Mouse (Mus musculus): ENCODE results near the gene Zfp91. TPM values are rescaled to one million over a fixed set of nuclear protein-coding genes. Genes with fewer than 3 reads are reported as not detected.
A peak's percentile ranks its signal among the peaks of the same experiment; 100 is the strongest.

Gene Zfp91
- polyA plus RNA-seq, 1 experiment from 2014 or later, result 76.2 TPM

DNA sequence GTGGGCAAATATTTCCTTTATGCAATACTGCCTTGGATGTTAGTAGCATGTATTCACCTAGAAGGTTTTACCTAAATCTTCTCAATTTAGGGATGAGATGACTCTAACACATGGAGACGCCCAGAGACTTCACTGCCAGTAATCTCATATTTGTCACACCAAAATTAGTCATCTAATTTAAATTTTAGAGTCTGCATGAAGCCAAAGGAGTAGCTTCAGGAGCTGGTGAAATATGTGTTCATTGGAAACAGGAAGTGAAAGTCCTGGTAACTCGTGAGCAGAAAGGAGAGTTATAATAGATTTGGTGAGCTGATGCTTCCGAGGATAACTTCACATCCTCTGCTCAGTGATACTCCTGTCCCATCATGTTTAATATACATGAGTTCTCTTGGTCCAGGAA, 5.1 kb upstream of the Zfp91 start:
- H3K36me3 ChIP-seq (ENCODE audit: inconsistent target), result peaks cover 5% of the 10 kb centered on the region
- peak overlapping the region; percentile 87 for H3K4me3 ChIP-seq (ENCODE audit: inconsistent target)
- H3K27ac ChIP-seq, result peak overlapping the region; percentile 98
- 0% methylated on average over 3 of the region's 3 CpGs for WGBS (ENCODE audit: missing documents)
- peaks cover 85% of the 10 kb centered on the region for H3K79me2 ChIP-seq (ENCODE audit: inconsistent target)

DNA sequence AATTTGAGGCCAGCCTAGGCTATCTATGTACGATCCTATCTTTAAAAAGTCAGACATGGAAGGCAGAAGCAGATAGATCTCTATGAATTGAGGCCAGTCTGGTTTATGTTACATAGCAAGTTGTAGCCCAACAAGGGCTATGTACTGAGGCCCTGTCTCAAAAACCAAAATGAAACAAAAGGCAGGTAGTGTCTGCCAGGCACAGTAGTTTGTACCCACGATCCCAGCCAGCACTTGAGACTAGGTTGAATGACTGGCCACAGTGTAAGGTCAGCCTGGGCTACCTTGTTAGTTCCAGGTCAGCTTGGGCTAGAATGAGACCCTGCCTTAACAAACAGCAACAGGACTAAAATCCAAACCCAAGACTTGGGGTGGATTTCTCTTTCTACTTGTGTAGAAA, 4.7 kb upstream of the Zfp91 start:
- Histone ChIP-seq H3K4me3 (ENCODE audit: inconsistent target) (peak overlapping the region; percentile 87), H3K36me3 (ENCODE audit: inconsistent target) (peaks cover 5% of the 10 kb centered on the region), H3K79me2 (ENCODE audit: inconsistent target) (peaks cover 80% of the 10 kb centered on the region), H3K27ac (peak overlapping the region; percentile 98)
- WGBS (ENCODE audit: missing documents), result 66% methylated on average over 2 of the region's 2 CpGs

DNA sequence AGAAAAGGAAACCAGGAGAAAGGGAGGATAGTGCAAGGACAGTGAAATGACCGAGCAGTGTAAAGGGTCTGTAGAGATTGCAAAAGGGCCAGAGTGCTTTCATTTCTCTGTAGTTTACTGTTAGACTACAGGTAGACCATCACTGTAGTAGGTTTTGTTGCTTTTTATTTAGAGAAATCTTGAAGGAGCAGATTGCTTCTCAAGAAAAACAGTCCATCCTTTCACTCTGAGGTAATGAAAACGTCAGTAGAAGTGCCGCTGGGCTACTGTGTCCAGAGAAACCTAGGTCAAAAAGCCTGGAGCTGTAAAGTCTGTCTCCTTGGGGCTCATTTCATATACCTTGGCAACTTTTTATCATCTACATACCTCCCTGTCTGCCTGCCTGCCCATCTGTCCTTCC, 3.2 kb upstream of the Zfp91 start:
- H3K4me3 ChIP-seq (ENCODE audit: inconsistent target), result peak overlapping the region; percentile 87
- 67% methylated on average over 3 of the region's 3 CpGs for WGBS (ENCODE audit: missing documents)

DNA sequence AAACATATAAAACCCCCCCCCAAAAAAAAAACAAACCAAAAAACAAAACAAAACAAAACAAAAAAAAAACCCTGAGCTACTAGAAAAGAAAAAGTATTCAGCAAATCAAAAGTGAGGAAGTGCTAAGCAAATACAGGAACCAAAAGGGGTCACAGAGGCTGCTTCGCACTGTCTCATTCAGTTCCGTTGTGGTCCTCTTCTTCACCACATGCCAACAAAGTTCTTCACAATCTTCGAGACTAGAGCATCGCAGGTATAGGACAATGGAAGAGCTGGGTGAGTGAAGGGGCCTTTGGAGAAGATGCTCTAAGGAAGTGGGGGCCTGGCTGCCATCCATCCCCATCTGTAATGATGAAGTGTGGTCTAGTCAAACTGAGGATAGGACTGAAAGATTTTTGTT, 2.5 kb upstream of the Zfp91 start:
- Histone ChIP-seq H3K36me3 (ENCODE audit: inconsistent target) (no peaks in the 10 kb centered on the region), H3K79me2 (ENCODE audit: inconsistent target) (peaks cover 70% of the 10 kb centered on the region), H3K4me3 (ENCODE audit: inconsistent target) (peak overlapping the region; percentile 87), H3K27ac (peak overlapping the region; percentile 98)
- 0% methylated on average over 4 of the region's 4 CpGs for WGBS (ENCODE audit: missing documents)

More for the DNA sequence above, 3.2 kb upstream of the Zfp91 start:
- Histone ChIP-seq H3K27ac (peak overlapping the region; percentile 98), H3K36me3 (ENCODE audit: inconsistent target) (no peaks in the 10 kb centered on the region), H3K79me2 (ENCODE audit: inconsistent target) (peaks cover 70% of the 10 kb centered on the region)

DNA sequence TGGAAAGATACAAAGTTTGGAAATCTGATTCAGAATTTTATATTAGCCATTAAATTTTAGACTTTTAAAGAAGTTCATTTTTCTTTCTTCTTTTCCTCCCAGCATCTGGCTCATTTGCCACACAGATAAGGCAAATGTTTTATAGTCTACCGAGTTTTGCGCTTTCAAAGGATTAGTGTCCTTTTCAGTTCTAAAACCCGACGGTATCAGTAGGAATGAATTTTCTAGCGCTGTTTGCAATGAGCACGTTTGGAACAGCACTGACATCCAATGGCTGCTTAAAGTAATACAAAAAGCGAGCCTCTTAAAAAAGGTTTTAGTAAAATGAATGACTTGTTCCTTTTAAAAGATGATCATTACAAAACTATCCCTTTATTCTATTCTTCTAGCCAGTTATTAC, 1.1 kb upstream of the Zfp91 start:
- peak overlapping the region; percentile 61 for H3K4me3 ChIP-seq (ENCODE audit: inconsistent target)
- H3K79me2 ChIP-seq (ENCODE audit: inconsistent target), result peaks cover 70% of the 10 kb centered on the region
- no peaks in the 10 kb centered on the region for H3K36me3 ChIP-seq (ENCODE audit: inconsistent target)
- H3K27ac ChIP-seq, result peak overlapping the region; percentile 98
- WGBS (ENCODE audit: missing documents), result 0% methylated on average over 6 of the region's 7 CpGs

DNA sequence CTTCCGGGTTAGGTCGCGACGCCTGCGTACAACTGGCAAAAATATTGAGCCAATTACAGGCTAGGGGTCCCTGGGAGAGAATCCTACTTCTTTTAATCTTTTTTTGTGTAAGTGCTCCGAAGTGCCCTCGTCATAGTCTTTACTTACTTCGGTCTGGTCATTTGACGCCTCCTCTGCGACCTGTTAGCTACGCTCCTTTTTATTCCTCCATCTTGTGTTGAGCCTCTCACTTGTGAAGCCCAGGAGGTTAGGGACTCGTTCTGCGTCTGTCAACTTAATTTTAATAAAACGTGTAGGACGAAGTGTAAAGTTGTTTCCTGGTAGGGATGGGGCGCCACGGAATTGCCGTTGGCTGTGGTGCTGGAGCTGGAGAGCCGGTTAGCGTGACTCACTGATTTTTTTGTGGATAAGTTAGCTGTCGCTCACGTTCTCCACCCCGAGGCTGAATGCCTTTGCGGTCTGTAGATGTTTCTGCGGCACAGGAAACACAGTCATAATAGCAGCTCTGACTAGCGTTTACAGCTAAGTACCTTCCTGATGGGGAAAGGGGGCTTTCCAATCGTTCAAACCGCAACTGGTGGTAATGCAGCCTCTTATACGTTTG, 504 bp upstream of the Zfp91 start:
- Histone ChIP-seq H3K36me3 (ENCODE audit: inconsistent target) (no peaks in the 10 kb centered on the region), H3K27ac (peak overlapping the region; percentile 98), H3K79me2 (ENCODE audit: inconsistent target) (peaks cover 70% of the 10 kb centered on the region), H3K4me3 (ENCODE audit: inconsistent target) (peak overlapping the region; percentile 61)
- WGBS (ENCODE audit: missing documents), result under 1% methylated on average over 29 of the region's 29 CpGs

DNA sequence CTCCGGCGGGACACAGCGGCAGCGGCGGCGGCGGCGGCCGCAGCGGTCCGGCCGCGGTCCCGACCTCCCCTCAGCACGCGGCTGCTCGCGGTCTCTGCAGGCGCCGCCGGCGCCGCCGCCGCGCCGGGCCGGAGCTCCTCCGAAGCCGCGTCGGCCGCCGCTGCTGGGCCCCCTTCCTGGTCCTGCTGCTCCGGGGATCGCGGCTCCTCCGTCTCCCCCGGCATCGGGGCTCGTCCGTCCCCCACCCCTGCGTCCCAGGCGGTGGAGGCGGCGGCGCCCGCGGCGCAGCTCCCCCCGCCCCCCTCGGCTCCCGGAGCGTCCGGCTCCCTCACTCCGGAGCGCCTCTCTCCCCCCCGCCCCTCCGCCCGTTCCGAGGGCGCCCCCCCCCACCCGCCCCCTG, 816 bp downstream of the Zfp91 start:
- Histone ChIP-seq H3K4me3 (ENCODE audit: inconsistent target) (peak overlapping the region; percentile 67; the same call in 1 of the 2 replicates), H3K79me2 (ENCODE audit: inconsistent target) (peaks cover 70% of the 10 kb centered on the region), H3K27ac (peak overlapping the region; percentile 70), H3K36me3 (ENCODE audit: inconsistent target) (no peaks in the 10 kb centered on the region)
- WGBS (ENCODE audit: missing documents), result 1% methylated on average over 37 of the region's 63 CpGs

DNA sequence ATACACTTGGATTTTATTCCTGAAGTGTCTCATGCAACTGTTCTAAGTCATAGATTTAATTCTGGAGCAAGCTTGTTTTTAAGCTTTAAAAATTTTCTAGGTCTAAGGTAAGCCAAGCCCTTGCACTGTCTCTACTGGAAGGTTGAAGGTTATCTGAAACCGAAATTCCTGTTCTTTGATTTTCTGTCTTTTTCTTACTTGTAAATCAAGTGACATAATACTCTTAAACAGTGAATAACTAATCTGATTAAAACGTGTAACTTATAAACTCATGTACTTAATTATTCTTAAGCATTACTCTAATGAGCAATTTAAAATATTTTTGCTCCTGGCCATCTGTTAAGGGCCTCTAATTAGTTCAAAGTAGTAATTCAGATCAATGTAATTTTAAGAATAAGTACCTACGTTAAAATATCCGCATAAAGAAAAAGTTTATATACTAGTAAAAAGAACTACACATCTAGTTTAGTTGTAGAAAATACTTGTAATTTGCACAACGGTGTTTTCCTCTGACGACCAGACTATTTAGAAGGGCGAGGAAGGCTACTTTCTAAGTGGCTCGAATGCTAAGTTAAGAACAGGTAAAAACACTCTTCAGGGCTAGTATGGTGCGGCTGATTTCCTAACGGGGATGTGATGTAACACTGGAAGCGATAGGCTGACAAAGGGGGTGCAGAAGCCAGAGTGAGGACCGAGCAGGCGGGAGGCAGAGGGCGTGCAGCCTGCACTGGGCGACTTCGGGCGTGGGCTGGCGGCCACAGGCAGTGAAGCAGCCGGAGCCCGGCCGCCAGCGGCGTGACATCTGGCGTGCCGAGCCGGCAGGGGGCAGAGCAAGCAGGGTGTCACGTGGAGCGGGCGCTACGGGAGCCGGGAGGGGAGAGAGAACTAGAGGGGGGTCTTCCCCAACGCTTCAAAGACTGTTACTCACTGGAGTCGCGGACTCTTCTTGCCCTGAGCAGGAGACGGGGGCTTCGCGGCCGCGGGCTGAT, 1.6 kb downstream of the Zfp91 start:
- peaks cover 70% of the 10 kb centered on the region for H3K79me2 ChIP-seq (ENCODE audit: inconsistent target)
- H3K36me3 ChIP-seq (ENCODE audit: inconsistent target), result no peaks in the 10 kb centered on the region
- H3K27ac ChIP-seq, result peak overlapping the region; percentile 70
- H3K4me3 ChIP-seq (ENCODE audit: inconsistent target), result peak overlapping the region; percentile 67
- WGBS (ENCODE audit: missing documents), result 0% methylated on average over 38 of the region's 39 CpGs

DNA sequence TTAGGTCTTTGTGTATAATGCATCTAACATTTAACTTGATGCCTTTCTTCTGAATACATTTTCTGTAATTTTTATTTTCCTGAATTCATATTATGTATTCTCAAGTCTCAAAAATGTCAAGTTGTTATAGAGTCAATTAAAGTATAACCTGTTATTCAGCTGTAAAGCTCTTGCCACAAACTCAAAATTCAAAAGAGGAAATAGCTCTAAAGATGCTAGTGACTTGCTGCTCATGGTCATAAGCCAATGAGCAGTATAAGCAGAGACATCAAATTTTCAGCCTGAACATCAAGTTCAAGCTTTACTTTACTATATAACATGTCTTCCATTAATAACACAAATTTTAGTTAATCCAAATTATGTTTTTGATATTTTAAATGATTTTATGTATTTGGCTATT, 3.6 kb downstream of the Zfp91 start:
- Histone ChIP-seq H3K27ac (peak overlapping the region; percentile 70; the same call in 1 of the 2 replicates), H3K36me3 (ENCODE audit: inconsistent target) (peaks cover 11% of the 10 kb centered on the region), H3K79me2 (ENCODE audit: inconsistent target) (peaks cover 72% of the 10 kb centered on the region), H3K4me3 (ENCODE audit: inconsistent target) (no peak overlapping the region; the same call in 1 of the 2 replicates)

DNA sequence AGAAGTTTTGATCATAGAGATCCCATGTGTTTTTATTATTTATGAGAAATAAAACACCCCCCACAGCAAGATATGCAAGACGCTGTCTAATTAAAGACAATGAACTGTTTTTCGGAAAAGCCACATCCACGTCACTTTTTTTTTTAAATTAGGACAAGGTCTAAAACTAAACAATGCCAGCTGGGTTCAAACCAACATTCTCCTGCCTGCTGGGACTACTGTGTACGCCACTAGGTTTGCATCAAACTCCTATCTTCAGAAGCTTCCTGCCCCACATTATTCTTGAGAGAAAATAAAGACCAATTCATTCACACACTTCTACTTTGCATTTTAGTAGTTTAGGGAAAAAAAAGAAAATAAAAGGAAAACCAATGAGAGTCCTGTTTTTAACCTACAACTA, 8.2 kb downstream of the Zfp91 start:
- peaks cover 100% of the 10 kb centered on the region for H3K79me2 ChIP-seq (ENCODE audit: inconsistent target)
- H3K36me3 ChIP-seq (ENCODE audit: inconsistent target), result peaks cover 11% of the 10 kb centered on the region
- no peak overlapping the region for H3K27ac ChIP-seq
- no peak overlapping the region for H3K4me3 ChIP-seq (ENCODE audit: inconsistent target)
- WGBS (ENCODE audit: missing documents), result 97% methylated on average over 4 of the region's 4 CpGs

DNA sequence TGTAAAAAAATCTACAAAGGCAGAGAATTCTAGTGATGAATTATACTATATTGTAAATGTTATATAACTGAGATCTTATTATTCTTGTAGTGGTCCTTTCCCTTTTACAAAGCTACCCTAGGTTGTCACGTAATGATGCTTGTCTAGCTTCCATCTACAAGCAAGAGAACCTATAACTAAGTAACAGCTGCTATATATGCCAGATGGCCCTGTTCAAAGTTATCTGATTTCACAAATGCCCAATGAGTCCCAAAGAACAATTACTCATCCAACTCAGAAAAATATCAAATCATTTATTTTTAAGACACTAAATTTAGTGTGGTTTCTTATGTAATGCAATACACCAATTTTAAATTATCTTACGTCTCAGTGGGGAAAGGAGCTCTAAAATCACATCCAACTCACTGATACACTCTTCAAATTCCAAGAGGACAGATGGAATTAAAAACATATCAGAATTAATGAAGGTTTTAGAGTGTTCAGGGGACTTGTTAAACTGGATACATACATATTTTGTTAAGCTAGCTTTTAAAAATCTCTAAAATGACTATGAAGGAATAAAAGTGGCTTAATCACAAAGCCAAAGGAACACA, 9.0 kb downstream of the Zfp91 start:
- 94% methylated on average over 2 of the region's 2 CpGs for WGBS (ENCODE audit: missing documents)

DNA sequence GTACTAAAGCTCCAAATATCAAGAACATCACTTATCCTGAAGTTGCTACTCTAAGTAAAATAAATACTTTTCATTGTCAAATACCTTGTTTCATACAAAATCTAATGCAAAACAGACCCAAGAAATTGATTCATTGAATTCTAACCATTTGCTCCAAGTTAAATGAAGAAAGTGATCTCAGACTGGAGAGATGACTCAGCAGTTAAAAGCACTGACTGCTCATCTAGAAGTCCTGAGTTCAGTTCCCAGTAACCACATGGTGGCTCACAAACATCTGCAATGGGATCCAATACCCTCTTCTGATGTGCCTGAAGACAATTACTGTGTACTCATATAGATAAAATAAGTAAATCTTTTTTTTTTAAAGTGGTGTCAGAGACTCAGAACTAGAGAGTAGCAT, 15.5 kb downstream of the Zfp91 start:
- Histone ChIP-seq H3K79me2 (ENCODE audit: inconsistent target) (peaks cover 92% of the 10 kb centered on the region), H3K4me3 (ENCODE audit: inconsistent target) (no peak overlapping the region), H3K36me3 (ENCODE audit: inconsistent target) (peaks cover 38% of the 10 kb centered on the region), H3K27ac (peak overlapping the region; percentile 21; the same call in 1 of the 2 replicates)

More for the DNA sequence above, 9.0 kb downstream of the Zfp91 start:
- no peak overlapping the region for H3K27ac ChIP-seq
- peaks cover 100% of the 10 kb centered on the region for H3K79me2 ChIP-seq (ENCODE audit: inconsistent target)
- H3K4me3 ChIP-seq (ENCODE audit: inconsistent target), result no peak overlapping the region
- H3K36me3 ChIP-seq (ENCODE audit: inconsistent target), result peaks cover 11% of the 10 kb centered on the region

DNA sequence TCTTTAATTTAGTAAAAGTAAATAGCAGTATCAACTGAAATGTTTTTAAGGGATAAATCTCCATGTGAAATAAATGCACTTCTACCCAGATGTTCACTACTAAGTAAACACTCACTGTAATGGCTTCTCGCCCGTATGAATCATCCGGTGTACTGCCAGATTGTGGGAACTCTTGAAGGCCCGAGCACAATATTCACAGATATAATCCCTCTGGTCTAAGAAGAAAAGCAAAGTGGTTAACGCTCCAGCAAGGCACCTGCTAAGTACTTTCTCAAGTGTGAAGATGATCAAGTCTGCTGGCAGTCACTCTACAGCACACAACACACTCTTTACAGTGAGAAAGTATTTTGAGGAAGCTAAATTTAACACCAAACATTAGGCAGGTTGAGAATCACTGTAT, 25.0 kb downstream of the Zfp91 start:
- Histone ChIP-seq H3K36me3 (ENCODE audit: inconsistent target) (peaks cover 81% of the 10 kb centered on the region), H3K27ac (no peak overlapping the region), H3K79me2 (ENCODE audit: inconsistent target) (peaks cover 61% of the 10 kb centered on the region; the same call in 1 of the 2 replicates), H3K4me3 (ENCODE audit: inconsistent target) (no peak overlapping the region)
- WGBS (ENCODE audit: missing documents), result 91% methylated on average over 5 of the region's 5 CpGs

DNA sequence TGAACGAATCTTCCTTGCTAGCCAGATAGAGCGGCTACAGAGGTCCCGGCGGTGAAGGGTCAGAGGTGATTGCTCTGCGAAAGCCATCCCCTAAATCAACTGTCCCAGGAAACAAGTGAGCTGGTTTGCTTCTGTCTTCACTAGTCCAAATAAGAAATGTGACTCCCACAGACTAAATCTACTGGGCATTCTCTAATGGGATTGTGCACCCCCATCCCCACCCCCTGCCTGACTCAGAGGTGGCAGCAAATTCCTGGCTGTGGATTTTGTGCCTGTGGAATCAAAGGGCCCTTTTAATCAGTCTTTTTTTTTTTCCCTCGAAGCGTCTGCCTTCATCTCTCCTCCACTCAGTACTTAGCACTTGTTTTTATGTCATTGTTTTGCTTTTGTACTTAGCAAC, 30.6 kb downstream of the Zfp91 start, which contains the start of gene Cntf:
Cntf (minus strand) TSS at position 325 of the 400 bp plus-strand sequence.
- Histone ChIP-seq H3K27ac (no peak within 1 kb of the TSS), H3K79me2 (ENCODE audit: inconsistent target) (peaks cover 11% of the 10 kb centered on the region; the same call in 1 of the 2 replicates), H3K36me3 (ENCODE audit: inconsistent target) (peaks cover 44% of the 10 kb centered on the region), H3K4me3 (ENCODE audit: inconsistent target) (no peak within 1 kb of the TSS)
- WGBS (ENCODE audit: missing documents), result 91% methylated on average over 6 of the region's 7 CpGs

All from macrophage (primary cell).